Mouse (Mus musculus) bone marrow macrophage, adult 2 months (primary cell): ENCODE data around the gene Slc16a12.

Experiments
- CTCF ChIP-seq: IDR thresholded peaks from 2 replicates; pipeline ENCODE4 v1.5.1; 2012; ENCODE audit warnings: low read depth, mild to moderate bottlenecking, low read length, moderate library complexity
- POLR2A ChIP-seq: IDR thresholded peaks from 2 replicates; pipeline ENCODE4 v1.6.1; 2012; ENCODE audit warnings: mild to moderate bottlenecking, low read depth, low read length, borderline replicate concordance

DNA sequence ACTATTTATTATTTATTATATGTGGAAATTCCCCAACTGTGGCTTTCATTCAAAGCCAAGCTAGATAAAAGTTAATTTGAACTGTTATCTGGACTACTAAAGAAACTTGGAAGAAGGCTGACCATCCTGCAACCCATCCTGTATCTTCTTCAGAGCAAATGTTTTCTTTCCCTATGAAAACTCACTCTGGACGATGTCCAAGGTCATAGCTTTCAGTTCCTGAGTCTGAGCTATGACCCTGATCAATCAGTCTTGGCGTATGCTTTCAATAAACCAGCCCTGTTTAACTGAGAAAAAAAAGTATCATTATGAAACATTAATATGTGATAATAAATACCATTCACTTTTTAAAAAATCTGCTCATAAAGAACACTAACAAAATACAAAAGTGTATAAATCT, 49.6 kb downstream of the Slc16a12 start:
- TF ChIP-seq CTCF (no peak), POLR2A (no peak)
